Mouse (Mus musculus): ENCODE results near the gene Hoxc5.

The Hoxc5 gene

GRCm38 (mm10) chr15:102967312-102967510 lies at the start of gene Hoxc5:
Gene Hoxc5 (plus strand): TSS chr15:102967443.
- DNase-seq (ENCODE audit: low read depth, low spot score): no peak

GRCm38 (mm10) chr15:102917972-102918572 lies 49.2 kb upstream of the Hoxc5 start:
- DNase-seq (ENCODE audit: low read depth, low spot score): no peak

- no peak for DNase-seq (ENCODE audit: low read depth, low spot score)
Observed at GRCm38 (mm10) chr15:102918611-102919265, 48.5 kb upstream of the Hoxc5 start.

GRCm38 (mm10) chr15:102919336-102920180 lies 47.7 kb upstream of the Hoxc5 start:
- DNase-seq (ENCODE audit: low read depth, low spot score): no peak

GRCm38 (mm10) chr15:102920619-102921018 lies 46.6 kb upstream of the Hoxc5 start:
- DNase-seq (ENCODE audit: low read depth, low spot score): no peak

GRCm38 (mm10) chr15:102921053-102922011 lies 45.9 kb upstream of the Hoxc5 start, which contains the start of gene Hoxc13:
Gene Hoxc13 (plus strand): TSS chr15:102921103.
- no peak for DNase-seq (ENCODE audit: low read depth, low spot score)

- DNase-seq (ENCODE audit: low read depth, low spot score): no peak
Observed at GRCm38 (mm10) chr15:102922012-102922362, 45.3 kb upstream of the Hoxc5 start.

- no peak for DNase-seq (ENCODE audit: low read depth, low spot score)
Observed at GRCm38 (mm10) chr15:102922636-102923500, 44.4 kb upstream of the Hoxc5 start.

GRCm38 (mm10) chr15:102927032-102927645 lies 40.1 kb upstream of the Hoxc5 start:
- DNase-seq (ENCODE audit: low read depth, low spot score): no peak

- no peak for DNase-seq (ENCODE audit: low read depth, low spot score)
Observed at GRCm38 (mm10) chr15:102931706-102932358, 35.4 kb upstream of the Hoxc5 start.

GRCm38 (mm10) chr15:102934438-102934837 lies 32.8 kb upstream of the Hoxc5 start:
- no peak for DNase-seq (ENCODE audit: low read depth, low spot score)

GRCm38 (mm10) chr15:102934897-102935296 lies 32.3 kb upstream of the Hoxc5 start:
- no peak for DNase-seq (ENCODE audit: low read depth, low spot score)

GRCm38 (mm10) chr15:102936279-102936972 lies 30.8 kb upstream of the Hoxc5 start, which contains the start of gene Hoxc12:
Gene Hoxc12 (plus strand): TSS chr15:102936757.
- no peak for DNase-seq (ENCODE audit: low read depth, low spot score)

GRCm38 (mm10) chr15:102937036-102937666 lies 30.1 kb upstream of the Hoxc5 start:
- no peak for DNase-seq (ENCODE audit: low read depth, low spot score)

- no peak for DNase-seq (ENCODE audit: low read depth, low spot score)
Observed at GRCm38 (mm10) chr15:102939256-102940155, 27.7 kb upstream of the Hoxc5 start.

GRCm38 (mm10) chr15:102942739-102943467 lies 24.3 kb upstream of the Hoxc5 start:
- no peak for DNase-seq (ENCODE audit: low read depth, low spot score)

GRCm38 (mm10) chr15:102943468-102943813 lies 23.8 kb upstream of the Hoxc5 start:
- no peak for DNase-seq (ENCODE audit: low read depth, low spot score)
